Mouse (Mus musculus): Measurements from ENCODE around the gene Arnt2.

The Arnt2 gene

DNA sequence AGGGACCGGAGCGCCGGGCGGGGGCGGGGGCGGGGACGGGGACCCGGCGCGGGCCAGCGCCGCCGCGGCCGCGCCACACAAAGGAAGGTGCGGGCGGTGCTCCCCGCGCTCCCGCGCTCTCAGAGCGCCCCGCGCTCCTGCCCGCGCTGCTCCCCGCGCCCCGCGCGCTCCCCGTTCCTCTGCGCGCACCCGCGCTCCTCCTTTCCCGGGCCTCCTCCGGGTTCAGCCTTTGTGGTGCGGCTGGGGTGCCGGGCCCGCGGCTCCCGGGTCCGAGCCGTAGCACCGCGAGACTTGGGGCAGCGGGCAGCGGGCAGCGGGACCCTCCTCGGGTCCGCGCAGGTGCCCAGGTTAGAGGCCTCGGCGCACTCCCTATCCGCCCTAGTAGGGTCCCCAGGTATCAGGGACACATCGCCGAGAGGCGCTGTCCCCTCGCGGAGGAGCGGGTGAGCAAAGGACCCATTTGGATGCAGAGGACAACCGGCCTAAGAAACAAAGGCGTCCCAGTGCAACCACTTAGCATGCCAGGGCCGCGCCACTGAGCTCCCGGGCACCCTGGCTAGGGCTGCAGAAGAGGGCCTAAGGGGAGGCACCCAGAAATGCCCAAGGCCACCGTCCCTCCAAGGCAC lies at the start of gene Arnt2:
TSS of gene Arnt2 (minus strand) at position 281 of the 626 bp plus-strand sequence.
- DNase-seq (ENCODE audit: low read depth, low spot score): peak; percentile 71

DNA sequence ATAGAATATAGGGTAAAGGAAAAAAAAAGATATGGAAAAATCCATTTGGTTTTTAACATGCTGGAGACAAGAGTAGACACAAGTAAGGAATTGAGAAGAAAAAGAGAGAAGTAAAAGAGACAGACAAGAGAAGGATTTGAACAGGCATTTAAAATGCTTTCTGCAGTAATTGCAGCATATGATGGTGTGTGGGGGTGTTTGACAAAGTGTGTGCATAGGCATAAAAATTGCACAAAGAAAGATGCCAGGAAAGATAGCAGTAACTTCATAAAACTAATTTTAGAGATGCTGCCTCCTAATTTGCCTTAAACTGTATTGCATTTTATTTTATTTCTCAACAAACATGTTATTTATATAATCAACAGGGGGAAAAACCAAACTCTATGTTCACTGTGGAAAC lies 41.7 kb upstream of the Arnt2 start:
- DNase-seq (ENCODE audit: low read depth, low spot score): no peak

DNA sequence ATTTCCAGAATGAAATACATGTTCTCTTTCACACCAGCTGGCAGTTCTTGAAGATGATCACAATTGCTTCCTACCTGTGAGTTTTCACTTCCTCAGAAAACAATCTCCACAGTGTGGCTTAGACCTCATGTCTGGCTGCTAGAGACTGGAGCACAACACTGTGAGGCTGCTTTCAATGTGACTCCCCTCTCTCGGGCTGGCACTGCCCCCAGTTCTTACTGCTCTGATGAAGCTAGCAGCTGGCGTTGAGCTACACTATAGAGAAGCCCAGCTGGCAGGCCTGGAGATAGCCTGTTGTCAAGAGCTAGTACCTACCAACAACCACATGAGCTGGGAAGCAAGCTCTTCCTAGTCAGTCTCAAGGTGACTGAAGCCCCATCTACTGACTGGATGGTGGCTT lies 39.1 kb upstream of the Arnt2 start:
- no peak for DNase-seq (ENCODE audit: low read depth, low spot score)

DNA sequence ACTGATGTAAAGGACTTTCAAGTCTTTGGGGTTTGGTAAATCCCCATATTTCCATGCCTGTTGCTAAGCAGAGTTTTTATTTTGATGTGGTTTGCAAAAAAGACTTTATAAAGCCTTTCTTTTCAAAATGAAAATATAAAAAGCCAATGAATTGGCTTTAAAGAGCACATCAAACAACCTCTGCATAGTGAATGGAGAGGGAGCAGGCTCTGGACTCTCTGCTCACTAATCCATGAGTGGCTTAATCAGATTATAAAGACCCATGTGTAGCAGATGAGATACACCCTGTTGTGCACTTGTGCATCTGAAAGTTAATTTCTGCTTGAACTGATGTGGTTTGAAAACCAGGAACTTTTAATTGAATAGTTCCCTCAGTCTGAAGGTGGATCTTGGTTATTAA lies 38.5 kb upstream of the Arnt2 start:
- DNase-seq (ENCODE audit: low read depth, low spot score): no peak

DNA sequence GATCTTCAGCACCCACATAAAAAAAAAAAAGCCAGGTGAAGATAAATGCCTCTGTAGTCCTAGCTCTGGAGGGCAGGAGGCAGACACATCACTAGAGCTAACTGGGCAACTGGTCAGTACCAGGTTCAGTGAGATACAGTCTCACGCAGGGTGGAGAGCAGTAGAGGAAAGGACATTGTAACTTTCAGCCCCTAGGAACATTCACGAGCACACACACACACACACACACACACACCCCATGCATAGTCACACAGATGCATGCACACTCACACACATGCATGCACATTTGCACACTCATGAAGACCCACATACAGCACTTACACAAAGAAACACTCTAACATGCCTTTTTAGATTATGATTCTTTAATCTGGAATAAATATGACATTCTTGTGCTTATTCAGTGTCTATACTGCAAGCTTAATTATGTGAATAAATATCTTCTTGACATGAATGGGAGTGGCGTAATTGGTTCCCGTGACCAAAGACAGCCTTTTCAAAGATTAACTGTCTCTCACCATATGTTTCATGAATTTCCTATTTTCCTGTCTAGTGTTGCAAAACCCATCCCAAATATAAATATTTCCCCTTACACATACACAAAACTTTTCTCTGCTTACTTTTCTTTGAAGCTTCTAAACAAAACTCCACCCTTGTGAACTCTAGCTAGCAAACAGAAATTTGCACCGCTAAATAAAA lies 37.9 kb upstream of the Arnt2 start:
- DNase-seq (ENCODE audit: low read depth, low spot score): no peak

DNA sequence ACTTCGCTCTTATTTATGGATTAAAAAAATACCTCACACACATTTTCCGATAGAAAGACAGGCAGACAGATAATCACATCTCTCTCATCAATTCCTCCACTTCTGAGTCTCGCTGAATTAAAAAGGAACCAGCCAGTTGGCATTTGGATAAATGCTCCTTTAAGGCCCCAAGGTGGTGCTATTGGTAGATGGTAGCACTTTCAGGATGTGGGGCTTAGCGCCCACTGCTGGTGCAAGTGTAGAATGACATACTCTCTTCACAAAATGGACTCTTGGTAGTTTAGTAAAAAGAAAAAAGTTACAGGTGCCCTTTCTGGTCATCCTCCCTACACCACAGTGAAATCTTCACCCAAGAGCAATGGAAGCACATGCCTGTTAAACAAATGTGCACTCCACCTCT lies 37.1 kb upstream of the Arnt2 start:
- DNase-seq (ENCODE audit: low read depth, low spot score): no peak

DNA sequence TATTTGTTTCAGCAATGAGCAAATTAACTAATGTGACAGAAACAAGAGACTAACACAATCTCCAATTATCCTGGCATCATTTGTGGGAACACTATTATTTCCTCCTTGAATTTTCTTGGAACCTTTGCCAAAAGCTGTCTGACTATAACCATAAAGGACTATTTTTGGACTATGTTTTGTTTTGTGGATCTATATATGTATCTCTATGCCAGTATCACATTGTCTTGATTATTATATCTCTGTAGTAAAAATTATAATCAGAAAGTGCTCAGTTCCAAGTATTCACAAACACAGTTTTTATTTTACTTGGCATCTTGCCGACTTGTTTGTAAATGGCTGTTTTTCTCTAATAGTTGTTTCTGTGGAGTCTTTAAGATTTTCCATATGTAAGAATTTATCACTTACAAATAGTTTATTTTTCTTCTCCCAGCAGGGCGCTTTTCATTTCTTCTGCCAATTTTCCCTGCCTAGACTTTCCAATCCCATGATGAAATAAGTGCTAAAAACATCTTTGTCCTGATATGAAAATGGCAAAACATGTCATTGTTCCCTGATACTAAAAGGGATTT lies 32.5 kb upstream of the Arnt2 start:
- DNase-seq (ENCODE audit: low read depth, low spot score): no peak

DNA sequence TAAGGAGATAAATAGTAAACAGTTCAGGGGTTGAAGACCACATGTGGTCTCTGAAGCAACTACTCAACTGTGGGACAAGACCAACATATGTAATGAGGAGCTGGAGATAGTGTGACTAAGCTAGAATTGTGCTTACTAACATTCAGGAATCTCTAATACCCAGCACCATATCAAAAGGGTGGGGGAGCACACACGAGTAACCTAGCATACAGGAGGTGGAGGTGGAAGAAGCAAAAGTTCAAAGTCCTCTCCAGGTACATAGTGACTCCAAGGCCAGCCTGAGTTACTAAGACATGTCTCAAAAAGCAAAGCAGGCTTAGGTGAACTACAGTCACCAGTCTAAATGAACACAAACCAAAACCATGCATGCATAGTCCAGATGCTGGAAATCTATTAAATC lies 29.6 kb upstream of the Arnt2 start:
- DNase-seq (ENCODE audit: low read depth, low spot score): no peak

DNA sequence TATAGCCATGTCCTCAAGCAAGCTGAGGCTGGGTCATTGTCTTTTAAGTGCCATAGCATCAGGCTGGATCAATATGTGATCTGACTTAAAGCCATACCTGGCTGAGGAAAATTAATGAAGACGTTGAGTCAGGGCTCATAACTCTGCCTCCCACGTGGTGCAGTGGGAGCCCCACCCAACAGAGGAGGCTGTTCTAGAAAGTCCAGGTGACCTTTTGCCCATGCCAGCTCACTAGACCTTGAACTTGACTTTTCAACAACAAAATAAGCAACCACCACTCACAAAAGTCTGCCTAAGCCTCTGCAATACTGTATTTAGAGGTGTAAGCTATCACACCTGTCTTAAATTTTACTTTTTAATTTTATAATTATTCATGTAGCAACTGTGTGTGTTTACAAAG lies 24.9 kb upstream of the Arnt2 start:
- no peak for DNase-seq (ENCODE audit: low read depth, low spot score)

DNA sequence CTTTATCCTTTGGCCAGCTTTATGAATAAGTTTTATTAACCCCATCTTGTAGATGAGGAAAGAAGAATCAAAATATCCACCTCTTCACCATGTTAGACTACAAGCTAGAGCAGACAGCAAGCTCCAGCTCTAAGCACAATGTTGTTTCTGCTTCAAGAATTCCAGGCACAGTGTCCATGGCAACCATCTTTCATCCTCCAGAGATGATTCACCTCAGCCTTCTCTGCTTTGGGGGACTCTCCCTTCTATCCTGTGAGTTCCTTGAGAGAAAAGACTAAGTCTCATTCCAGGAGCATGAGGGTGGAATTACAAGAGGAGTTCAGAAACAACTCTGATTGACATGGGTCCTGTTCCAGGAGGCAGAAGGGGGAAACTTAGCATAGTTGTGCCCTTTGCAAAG lies 22.2 kb upstream of the Arnt2 start:
- no peak for DNase-seq (ENCODE audit: low read depth, low spot score)

DNA sequence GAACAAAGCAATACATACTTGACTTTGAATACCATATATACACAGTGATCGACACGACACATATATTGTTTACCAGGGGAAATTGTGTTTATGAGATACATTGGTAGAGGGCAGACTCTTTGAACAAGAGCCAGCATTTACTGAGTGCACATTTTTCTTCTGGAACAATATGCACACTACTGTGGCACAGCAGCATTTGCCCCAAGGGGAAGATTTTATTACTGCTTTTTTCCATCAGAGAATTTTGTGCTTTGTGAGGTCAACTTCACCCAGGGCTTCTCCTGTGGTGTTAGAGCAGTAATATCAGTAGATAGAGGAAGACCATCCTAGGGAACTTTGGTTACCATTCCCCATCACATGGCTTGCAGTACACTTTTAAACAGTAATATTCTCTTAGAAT lies 17.2 kb upstream of the Arnt2 start:
- no peak for DNase-seq (ENCODE audit: low read depth, low spot score)

DNA sequence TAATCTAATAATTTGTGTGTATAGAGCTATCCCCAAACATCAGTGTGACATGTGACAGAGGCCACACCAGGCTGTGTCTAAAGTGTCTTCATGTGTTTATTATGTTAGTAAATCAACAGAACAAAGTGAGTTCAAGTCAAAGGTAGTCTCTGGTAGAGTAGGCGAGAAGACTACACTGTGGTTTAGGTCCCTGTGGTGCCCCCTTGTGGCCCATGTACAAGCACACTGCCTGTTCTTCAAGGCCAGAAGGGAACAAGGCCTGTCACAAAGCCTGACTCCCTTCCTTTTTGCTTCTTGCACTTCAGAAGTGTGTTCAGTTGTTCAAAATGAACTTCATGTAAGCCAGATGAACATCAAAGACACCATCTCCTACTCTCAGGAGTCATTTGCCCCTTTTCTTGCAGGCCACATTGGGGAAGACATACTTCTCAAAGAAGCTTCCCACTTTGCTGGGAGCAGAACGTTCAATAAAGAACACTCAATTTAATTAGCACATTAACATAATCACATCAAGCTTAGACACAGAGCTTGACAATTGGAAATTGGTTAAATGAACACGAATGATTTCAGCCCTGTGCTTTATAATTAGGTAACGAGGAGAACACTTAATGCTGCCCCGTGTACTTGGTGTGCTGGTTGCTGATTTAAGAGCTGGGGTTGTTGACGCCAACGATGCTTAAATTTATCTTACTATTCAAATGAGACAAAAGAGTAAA lies 14.9 kb upstream of the Arnt2 start:
- no peak for DNase-seq (ENCODE audit: low read depth, low spot score)

DNA sequence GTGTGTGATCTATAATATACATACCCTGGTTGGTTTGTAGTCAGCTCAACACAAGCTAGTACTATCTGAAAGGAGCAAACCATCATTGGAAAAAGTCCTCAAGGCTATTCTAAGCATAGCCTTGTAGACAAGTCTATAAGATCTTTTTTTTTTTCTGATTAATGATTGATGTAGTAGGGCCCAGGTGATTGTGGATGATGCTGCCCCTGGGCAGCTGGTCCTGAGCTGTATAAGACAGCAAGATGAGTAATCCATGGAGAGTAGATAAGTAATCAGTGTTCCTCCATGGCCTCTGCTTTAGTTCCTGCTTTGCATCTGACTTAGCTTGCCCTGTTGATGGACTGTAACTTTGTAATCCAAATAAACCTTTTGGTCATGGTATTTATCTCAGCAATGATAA lies 11.8 kb upstream of the Arnt2 start:
- DNase-seq (ENCODE audit: low read depth, low spot score): no peak

DNA sequence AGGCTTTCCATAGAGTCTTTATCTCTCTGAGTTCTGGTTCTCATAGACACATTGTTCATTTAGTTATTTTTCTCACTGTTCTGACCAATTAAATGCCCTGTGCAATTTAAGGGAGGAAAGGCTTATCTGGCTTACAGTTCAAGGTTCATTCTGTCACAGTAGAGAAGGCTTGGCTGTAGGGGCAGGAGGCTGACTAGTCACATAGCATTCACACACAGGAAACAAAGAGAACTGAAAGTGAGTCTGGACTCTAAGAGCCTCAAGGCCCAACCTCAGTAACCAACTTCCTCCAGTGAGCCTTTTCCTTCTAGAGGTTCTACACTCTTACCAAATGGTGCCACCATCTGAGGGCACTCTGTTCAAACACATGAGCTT lies 11.3 kb upstream of the Arnt2 start:
- no peak for DNase-seq (ENCODE audit: low read depth, low spot score)

DNA sequence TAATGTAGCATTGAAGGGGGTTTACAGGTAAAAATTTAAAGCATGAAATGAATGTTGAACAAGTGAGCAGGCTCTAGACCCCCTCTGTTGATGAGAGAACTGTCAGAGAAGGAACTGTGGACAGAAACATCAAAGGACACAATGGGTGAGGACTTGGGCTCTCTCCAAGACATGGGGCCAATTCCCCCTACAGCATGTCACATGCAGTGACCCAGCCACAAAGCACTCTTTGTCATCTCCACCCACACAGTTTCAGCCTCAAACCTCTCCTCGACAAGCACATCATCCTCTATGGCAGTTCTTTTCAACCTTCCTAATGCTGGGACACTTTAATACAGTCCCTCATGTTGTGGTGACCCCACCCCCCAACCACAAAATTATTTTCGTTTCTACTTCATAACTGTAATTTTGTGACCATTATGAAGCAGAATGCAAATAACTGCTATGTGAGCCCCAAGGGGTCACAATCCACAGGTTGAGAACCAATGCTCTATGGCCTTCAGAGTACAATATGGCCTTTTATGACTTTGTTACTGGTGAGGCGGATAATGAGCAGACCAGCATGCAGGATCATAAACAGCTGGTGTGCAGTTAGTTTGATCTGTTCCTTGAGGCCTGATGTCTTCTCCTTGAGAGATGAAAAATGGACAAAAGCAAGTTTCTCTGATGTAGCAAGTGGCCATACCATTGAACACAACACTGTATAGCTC lies 10.8 kb upstream of the Arnt2 start:
- DNase-seq (ENCODE audit: low read depth, low spot score): no peak

DNA sequence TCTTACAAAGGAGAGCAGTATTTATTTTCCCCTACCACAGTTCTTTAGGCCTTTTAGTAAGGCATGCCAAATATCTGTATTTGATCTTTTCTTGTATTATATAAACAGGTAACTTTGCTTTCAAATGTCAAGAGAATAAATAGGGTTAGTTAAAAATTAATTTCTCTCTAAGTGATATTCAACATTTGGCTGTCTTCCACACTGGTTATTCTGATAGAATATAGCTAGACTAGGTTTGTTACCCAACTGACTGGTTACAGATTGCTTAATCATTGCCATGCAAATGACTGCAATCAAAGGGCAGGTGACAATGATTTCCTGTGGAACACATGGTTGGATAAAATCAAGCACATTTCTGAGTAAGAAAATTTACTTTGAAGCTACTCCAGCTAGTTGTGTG lies 7.5 kb upstream of the Arnt2 start:
- no peak for DNase-seq (ENCODE audit: low read depth, low spot score)

DNA sequence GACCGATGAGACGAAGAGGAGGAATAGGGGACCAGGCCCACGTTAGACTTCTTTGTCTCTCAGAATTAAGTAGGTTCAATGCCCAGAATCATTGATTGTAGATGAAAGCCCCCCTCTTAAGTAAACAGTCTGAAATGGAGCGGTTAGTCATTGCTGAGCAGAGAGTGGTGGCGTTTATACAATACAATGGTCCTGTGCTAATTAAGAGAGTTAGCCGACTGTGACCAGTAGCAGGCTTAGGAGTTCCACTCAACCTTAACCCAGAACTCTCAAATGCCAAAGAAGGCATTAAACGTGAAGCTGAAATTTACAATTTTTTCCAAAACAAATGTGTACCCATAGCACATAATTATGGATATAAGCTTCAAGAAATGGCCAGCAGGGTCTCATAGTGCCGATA lies 2.6 kb upstream of the Arnt2 start:
- DNase-seq (ENCODE audit: low read depth, low spot score): no peak

DNA sequence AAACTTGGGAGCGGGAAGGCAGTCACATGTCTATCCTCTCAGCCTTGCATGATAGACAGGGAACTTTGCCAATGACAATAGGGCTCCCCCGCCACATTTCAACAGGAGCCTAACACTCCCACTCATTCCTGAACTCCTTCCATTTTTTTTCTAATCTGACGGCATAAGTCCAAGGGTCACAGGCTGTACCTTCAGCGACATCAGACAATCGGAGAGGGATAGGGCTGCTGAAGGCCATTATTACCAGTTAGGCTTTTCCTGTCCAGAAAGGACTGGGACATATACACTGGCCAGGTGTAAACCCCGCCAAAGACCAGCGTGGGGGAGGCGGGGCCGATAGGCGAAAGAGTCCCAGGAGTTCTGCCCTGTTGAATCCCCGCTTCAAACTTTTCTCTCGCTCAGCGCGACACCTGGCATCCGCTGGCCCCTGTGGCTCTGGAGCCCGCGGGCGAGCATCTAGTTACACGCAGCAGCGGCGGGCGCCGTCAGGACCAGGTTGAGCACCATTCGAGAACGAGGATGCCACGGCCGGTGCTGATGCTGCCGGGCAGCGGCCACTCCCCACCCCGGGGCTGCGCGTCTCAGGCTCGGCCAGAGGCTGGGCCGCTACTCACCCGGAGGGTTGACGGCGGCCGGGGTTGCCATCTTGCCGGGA lies 608 bp downstream of the Arnt2 start:
- DNase-seq (ENCODE audit: low read depth, low spot score): no peak

DNA sequence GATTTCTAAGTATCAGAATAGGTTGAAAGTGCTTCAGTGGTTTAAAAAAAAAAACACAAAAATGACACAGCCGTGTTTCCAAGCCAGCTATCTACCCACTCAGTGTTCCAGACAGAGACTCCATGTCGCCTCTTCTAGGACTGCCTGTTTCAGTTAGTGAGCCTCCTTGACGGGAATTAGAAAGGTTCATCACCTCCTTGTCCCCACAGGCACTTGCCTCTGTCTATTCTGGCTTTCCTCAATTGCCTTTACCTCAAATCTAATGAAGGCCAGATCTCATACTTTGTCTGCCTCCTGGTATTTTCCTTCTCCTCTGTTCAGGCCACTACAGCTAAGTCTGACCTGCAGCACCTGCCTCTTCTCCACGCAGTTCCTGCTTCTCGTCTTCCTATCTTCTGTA lies 1.7 kb downstream of the Arnt2 start:
- DNase-seq (ENCODE audit: low read depth, low spot score): no peak

DNA sequence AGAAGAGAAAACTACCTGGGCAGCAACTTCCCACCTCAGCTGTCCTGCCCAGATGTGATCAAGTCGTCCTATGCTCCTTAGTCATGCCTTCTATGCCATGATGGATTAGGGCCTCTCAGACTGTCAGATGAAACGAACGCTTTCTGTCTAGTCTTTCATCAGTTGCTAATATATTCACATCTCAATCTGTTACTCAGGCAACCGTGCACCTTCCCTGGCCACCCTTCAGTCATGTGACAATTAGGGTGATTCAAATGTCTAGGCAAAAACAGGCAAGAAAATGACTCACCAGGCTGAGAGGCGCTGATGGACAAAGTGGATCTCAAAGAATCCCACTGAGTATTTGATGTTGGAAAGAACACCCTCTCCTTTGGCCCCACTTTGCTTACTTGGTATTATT lies 6.6 kb downstream of the Arnt2 start:
- no peak for DNase-seq (ENCODE audit: low read depth, low spot score)

DNA sequence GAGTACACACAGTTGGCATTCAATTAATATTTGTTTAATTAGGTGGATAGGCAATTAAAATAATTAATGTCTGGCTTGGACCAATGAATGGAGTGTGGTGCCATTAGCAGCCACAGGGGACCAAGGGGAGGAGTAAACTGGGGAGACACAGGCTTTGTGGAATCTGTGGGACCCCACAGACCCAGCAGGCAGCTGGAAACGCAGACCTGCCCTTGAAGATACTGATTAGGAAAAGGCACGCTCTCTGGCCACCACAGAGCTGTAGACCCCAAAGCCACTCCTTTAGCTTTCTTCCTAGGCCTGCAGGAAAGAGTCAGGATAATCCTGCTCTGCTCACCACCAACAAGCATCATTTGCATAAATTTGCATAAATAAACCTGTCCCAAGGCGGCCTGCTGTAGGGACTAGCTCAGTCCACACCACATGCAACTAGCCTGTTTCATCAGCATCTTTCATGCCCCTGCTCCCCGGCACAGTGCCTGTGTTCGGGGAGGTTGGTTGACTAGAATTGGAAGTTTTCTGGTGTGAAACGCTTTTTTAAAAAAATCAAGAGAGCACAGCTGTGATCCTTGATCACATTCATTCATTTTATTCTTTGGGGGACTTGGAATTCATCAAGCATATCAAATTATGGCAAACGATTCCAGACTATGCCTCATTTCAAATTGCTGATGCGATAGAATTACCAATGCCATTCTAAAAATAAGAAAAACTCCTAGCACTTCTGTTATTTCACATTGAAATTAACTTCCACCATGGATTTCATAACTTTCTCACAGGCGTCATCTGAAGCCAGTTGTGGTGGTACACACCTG lies 8.1 kb downstream of the Arnt2 start:
- DNase-seq (ENCODE audit: low read depth, low spot score): no peak

Measured in brain, embryonic 18.5 days (tissue).